Mouse (Mus musculus) urinary bladder, postnatal 25 days (tissue): ENCODE measurements around the gene Clpx.

Experiments
- DNase-seq: peaks from one replicate; pipeline ENCODE4 v3.0.0; 2022; ENCODE audit warnings: low spot score

Gene Clpx

GRCm38 (mm10) chr9:65346476-65347111 is 52.5 kb downstream of the Clpx start:
- DNase-seq, result peak; percentile 33

- DNase-seq, result no peak
Observed at GRCm38 (mm10) chr9:65347112-65347850, 53.2 kb downstream of the Clpx start.

GRCm38 (mm10) chr9:65353251-65353650 is 59.2 kb downstream of the Clpx start:
- DNase-seq, result no peak

GRCm38 (mm10) chr9:65356561-65356960 is 62.5 kb downstream of the Clpx start:
- DNase-seq, result no peak

GRCm38 (mm10) chr9:65356971-65357370 is 62.9 kb downstream of the Clpx start:
- no peak for DNase-seq

GRCm38 (mm10) chr9:65358956-65359480 is 65.0 kb downstream of the Clpx start:
- DNase-seq, result no peak

GRCm38 (mm10) chr9:65360641-65361448 is 66.8 kb downstream of the Clpx start, which contains the start of gene Ubap1l:
Gene Ubap1l (plus strand): TSS chr9:65361041.
- DNase-seq, result no peak

GRCm38 (mm10) chr9:65363684-65364083 is 69.6 kb downstream of the Clpx start:
- no peak for DNase-seq

GRCm38 (mm10) chr9:65365721-65366120 is 71.7 kb downstream of the Clpx start:
- no peak for DNase-seq

GRCm38 (mm10) chr9:65371756-65372155 is 77.7 kb downstream of the Clpx start:
- DNase-seq, result no peak

- no peak for DNase-seq
Observed at GRCm38 (mm10) chr9:65372449-65372848, 78.4 kb downstream of the Clpx start.

- DNase-seq, result no peak
Observed at GRCm38 (mm10) chr9:65374468-65375162, 80.6 kb downstream of the Clpx start.

GRCm38 (mm10) chr9:65375163-65375934 is 81.3 kb downstream of the Clpx start:
- DNase-seq, result no peak
